Mouse (Mus musculus) frontal cortex, postnatal 25 days (tissue): ENCODE measurements around the gene Slc35e4.
A peak's percentile ranks its signal among the peaks of the same experiment; 100 is the strongest.
"Not testable (repeated sequence)": the region's sequence is repeated elsewhere in the genome, so short reads cannot be mapped to it uniquely, and the experiment has no call there.

Experiments used
- DNase-seq, 2 experiments: peaks; one replicate each; pipeline ENCODE4 v3.0.0; 2022; ENCODE audit warnings: low spot score in 2 of 2

Slc35e4 gene

DNA sequence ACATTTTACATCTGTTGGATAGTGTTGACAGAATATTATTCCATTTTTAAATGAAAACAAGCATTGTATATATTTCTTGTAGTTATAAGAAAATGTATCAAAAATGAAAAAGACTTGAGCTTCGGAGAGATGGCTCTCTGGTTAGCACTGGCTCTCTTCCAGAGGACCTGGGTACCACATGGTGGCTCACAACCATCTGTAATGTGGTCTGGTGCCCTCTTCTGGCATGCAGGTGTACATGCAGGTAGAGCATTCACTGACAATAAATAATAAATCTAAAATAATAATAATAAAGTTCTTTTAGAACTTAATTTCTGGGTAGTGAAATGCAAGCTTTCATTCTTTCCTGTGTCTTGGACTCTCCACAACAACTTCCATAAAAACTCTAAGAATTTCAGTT, 4.3 kb upstream of the Slc35e4 start:
- DNase-seq, result no peak

DNA sequence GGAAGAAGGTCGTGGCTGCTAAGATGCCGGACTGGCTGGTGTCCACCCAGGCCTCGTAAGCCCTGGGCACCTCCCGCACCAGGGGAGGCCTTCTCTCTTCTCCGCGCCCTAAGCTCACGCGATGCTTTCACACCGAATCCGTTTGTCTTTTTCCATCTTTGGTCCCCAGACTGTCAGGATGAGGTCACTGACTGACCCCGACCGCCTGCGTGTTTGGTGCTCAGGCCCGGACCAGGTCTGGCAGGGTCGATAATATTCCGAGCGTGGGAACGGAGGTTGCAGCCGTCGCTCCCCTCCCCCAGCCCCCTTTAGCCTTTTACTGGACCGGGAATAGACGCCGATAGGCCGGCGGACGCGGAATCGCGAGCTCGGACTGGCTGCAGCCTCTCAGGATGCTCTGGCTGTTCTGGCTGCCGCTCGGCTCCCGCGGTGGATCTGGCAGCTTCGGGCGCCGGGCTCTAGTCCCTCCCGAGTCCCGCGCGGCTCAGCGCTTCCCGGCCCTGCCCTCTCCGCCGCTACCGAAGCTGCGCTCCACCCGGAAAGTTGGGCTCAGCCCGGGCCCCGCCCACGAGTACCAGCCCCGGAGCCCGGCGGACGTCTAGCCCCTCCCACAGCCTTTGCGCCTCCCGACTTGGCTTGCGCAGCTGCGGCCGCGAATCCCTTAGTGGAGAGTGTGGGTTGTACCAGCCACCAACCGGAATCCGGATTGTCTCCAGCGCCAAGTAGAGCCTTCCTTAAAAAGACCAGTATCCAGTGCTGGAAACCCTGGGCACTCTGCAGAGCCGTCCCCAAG, 952 bp downstream of the Slc35e4 start:
- peak; percentile 84 for DNase-seq

GRCm38 (mm10) chr11:3912875-3913271, 1.6 kb downstream of the Slc35e4 start:
- DNase-seq, result no peak

GRCm38 (mm10) chr11:3912100-3912874, 2.2 kb downstream of the Slc35e4 start:
- DNase-seq, result no peak

DNA sequence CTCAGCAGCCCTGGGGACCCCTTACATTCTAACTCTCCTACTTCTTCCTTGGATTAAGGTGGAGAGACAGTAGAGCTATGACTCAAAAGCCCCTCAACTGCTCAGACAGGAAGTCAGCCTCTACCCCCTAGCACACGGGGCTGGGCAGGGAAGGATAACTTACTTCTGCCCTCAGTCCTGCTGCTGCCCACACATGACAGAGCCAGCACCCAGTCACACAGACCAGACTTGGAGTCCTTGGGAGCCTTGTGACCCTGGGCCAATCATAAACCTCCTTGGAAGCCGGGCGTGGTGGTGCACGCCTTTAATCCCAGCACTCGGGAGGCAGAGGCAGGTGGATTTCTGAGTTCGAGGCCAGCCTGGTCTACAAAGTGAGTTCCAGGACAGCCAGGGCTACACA, 3.0 kb downstream of the Slc35e4 start:
- DNase-seq, result not testable (repeated sequence)

DNA sequence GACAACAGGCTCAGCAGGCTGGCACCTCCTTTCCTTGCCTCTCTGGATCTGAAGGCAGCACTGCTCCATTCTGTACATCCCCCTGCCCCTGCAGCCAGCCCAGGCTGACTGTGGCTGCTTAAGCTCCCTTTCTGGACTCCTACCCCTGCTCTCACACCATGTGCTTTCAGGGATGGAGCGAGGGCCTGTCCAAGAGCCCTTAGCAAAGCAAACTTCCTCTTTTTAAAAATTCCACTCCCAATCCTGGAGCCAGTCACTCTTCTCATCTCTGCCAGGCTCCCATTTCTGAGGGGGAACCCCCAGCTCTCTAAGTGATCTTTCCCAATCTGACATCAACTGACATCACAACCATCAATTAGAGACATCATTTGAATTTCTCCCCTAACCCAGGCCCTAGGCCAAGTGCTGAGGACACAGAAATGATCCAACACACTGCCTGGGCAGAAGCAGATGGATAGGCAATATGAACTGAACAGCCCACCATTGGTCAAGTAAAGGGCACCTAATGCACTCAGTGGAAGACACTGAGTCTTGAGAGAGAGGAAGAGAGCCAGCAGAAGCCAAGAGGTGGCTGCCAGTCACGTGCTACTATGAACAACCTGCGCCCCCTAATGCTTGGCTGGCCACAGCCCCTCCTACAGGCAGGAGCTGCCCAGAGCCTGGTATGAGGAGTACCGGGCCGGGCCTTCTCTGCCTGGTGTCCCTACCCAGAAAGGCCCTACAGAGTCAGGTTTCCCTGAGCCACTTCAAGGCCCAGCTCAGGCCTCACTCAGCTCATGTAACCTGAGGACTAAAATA, 3.8 kb downstream of the Slc35e4 start:
- no peak for DNase-seq

DNA sequence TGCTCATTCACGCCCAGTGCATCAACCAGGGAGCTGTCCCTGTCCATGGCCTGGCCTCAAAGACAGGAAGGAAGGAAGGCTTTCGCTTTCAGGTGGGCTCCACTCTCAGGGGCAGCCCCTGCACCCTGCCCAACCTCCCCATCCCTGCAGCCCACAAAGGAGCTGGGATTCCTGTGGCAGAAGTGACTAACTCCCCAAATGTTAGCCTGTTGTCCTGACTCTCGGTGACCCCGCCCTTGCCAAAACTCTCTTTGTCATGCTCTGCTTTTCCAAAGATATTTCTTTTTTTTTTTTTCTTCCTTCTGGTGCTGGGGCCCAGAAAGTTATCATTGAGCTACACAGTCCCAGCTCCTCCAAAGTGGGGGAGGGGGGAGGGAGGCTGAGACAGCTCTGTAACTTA, 5.2 kb downstream of the Slc35e4 start:
- no peak for DNase-seq

GRCm38 (mm10) chr11:3905446-3905845, 9.0 kb downstream of the Slc35e4 start:
- DNase-seq, result no peak

DNA sequence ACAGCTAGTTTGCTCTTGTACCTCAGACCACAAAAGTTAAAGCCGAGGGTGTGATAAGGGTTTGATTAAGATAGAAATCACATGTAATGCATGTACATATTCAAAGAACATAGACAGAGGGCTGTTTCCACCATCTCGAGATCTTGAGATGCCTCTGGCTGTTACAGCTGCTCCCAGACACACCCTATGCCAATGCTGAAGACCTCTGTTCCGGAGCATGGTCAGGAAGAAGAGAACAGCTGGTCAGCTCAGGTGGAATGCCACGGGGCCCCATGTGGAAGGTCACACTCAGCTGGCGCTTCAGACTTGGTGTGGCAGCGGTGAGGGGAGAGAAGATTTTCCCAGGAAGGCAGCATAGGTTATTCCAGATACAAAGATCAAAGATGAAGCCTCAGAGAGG, 9.8 kb downstream of the Slc35e4 start:
- no peak for DNase-seq

DNA sequence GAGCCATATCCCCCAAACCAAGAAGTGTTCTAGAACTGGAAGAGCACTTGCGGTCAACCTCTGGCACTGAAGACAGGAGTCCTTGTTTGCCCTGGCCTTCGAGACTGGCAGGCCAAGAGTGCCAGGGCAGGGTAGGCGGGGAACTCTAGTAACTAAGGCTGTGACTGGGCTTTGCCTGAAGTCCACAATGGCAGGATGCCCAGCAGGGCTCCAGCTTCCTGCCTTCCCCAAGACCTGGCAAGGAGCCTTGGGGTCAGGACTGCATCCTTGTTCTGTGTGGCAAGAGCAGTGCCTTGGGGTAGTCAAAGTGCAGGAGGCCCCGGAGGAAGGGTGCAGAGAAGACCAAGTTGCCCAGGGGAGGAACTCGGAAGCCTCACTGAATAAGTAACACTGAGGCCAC, 11.4 kb downstream of the Slc35e4 start:
- peak in 1 of 2 experiments; percentile 44 for DNase-seq

DNA sequence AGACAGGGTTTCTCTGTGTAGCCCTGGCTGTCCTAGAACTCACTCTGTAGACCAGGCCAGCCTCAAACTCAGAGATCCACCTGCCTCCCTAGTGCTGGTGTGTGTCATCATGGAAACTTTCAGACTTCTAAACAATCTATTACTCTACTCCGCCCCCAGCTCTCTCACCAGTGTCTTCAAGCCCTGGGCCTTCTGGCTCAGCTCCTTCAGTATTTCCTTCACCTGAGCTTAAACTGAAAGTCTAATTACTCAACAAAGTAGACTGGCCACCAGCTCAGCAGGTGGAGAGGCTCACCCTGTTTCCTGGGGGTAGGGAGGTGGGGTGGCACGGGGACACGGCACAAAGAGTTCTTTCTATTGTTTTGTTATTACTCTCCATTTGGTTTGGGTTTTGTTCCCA, 11.9 kb downstream of the Slc35e4 start:
- no peak for DNase-seq

- no peak for DNase-seq
Measured at GRCm38 (mm10) chr11:3900296-3900695, 14.2 kb downstream of the Slc35e4 start.

GRCm38 (mm10) chr11:3895933-3896332, 18.5 kb downstream of the Slc35e4 start:
- DNase-seq, result no peak

DNA sequence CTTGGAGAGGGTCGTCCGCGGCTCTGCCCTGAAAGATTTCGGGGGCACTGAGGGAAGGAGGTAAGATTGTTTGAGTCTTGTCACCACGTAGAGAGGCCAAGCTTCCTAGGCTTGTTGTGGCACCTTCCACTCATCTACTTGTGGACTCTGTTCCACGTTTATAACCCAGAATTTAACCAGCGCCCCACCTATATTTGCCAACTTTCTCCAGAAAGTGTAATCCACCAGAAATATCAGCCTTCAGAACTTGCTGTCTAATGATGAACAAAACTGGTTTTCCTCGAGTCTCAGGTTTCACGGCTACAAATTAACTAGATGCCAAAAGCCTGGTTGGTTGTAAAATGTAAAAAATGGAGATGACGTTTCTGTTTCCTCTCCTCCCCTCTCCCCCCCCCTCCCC, 19.0 kb downstream of the Slc35e4 start:
- no peak for DNase-seq

- peak; percentile 93 to 94 for DNase-seq
Measured at GRCm38 (mm10) chr11:3894406-3895281, 19.8 kb downstream of the Slc35e4 start, which contains the start of the genes 4921536K21Rik and Dusp18. Gene 4921536K21Rik, minus strand, starts transcription at chr11:3895098. Gene Dusp18, plus strand, starts transcription at chr11:3895240.

- no peak for DNase-seq
Measured at GRCm38 (mm10) chr11:3893970-3894369, 20.5 kb downstream of the Slc35e4 start.

GRCm38 (mm10) chr11:3887331-3887730, 27.1 kb downstream of the Slc35e4 start:
- no peak for DNase-seq

DNA sequence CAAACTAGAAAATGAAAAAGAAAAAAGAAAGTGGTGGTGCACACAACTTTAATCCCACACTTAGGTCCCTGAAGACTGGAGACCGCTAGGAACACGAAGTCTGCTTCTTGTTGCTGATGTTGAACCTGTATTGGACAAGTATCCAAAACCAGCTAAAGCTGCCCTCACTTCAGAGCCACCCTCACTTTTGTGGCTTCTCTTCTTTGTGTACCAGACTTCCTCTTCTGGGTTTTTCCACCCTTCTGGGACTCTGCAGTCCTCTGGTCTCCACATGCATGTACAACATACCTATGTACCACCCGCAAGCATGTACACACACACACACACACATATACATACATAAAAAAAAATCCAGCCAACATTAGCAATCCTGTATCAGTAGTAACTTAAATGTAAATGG, 30.8 kb downstream of the Slc35e4 start:
- DNase-seq, result no peak

DNA sequence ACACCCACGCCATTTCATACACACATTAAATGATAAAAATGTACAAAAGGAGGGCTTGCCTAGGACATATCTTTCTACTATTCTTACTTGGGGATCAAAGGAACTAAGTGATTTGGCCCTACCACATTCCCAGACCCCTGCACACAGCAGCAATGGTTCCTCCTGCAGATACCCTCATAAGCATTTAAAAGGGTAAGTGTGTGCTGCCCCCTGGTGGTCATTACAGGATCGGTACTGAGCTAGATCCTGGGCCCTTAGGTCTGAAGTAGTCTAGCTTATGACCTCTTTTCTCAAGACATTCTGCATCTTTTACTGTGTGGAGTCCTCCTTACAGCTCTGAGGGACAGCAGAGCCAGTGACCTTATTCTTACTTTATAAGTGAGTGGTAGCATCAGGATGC, 34.6 kb downstream of the Slc35e4 start:
- peak; percentile 68 to 69 for DNase-seq

GRCm38 (mm10) chr11:3878660-3879059, 35.8 kb downstream of the Slc35e4 start:
- no peak for DNase-seq

GRCm38 (mm10) chr11:3876419-3876818, 38.0 kb downstream of the Slc35e4 start:
- DNase-seq, result no peak
